Mouse (Mus musculus): ENCODE results near the gene 1700057G04Rik. TPM values are rescaled to one million over a fixed set of nuclear protein-coding genes. Genes with fewer than 3 reads are reported as not detected.

1700057G04Rik gene
- polyA plus RNA-seq, 1 experiment from 2014 or later: not detected

- no peak overlapping the region for H3K9ac ChIP-seq (ENCODE audit: low read length)
- DNase-seq (ENCODE audit: low spot score, missing footprints) (no peak), ATAC-seq (ENCODE audit: low FRiP score) (no peak)
- H3K27me3 ChIP-seq (ENCODE audit: control insufficient read depth, insufficient read depth, low read length): no peaks in the 10 kb centered on the region
- no peak overlapping the region for H3K27ac ChIP-seq (ENCODE audit: low read depth, low read length)
- H3K9me3 ChIP-seq (ENCODE audit: control insufficient read depth, low read length): no peaks in the 10 kb centered on the region
- no peaks in the 10 kb centered on the region for H3K36me3 ChIP-seq (ENCODE audit: control insufficient read depth, insufficient read depth, low read length)
- no peak overlapping the region for H3K4me3 ChIP-seq (ENCODE audit: low read depth, low read length)
- H3K4me2 ChIP-seq: no peak overlapping the region
- H3K4me1 ChIP-seq (ENCODE audit: control insufficient read depth, insufficient read depth, low read length): no peaks in the 10 kb centered on the region
These were observed 59.7 kb downstream of the 1700057G04Rik start for GRCm38 (mm10) chr9:92368920-92369319.

- Histone ChIP-seq H3K36me3 (ENCODE audit: control insufficient read depth, insufficient read depth, low read length) (no peaks in the 10 kb centered on the region), H3K4me1 (ENCODE audit: control insufficient read depth, insufficient read depth, low read length) (no peaks in the 10 kb centered on the region), H3K9me3 (ENCODE audit: control insufficient read depth, low read length) (no peaks in the 10 kb centered on the region), H3K27me3 (ENCODE audit: control insufficient read depth, insufficient read depth, low read length) (no peaks in the 10 kb centered on the region), H3K4me3 (ENCODE audit: low read depth, low read length) (no peak overlapping the region), H3K9ac (ENCODE audit: low read length) (no peak overlapping the region), H3K4me2 (no peak overlapping the region), H3K27ac (ENCODE audit: low read depth, low read length) (no peak overlapping the region)
- DNase-seq (ENCODE audit: low spot score, missing footprints) (no peak), ATAC-seq (ENCODE audit: low FRiP score) (no peak)
- 80% methylated on average over 4 of the region's 4 CpGs for WGBS
These were observed 64.7 kb downstream of the 1700057G04Rik start for GRCm38 (mm10) chr9:92373896-92374295.

GRCm38 (mm10) chr9:92374705-92375199 lies 65.6 kb downstream of the 1700057G04Rik start:
- no peaks in the 10 kb centered on the region for H3K27me3 ChIP-seq (ENCODE audit: control insufficient read depth, insufficient read depth, low read length)
- DNase-seq (ENCODE audit: low spot score, missing footprints) (no peak), ATAC-seq (ENCODE audit: low FRiP score) (no peak)
- 72% methylated on average over 7 of the region's 7 CpGs for WGBS
- H3K4me2 ChIP-seq: no peak overlapping the region
- H3K27ac ChIP-seq (ENCODE audit: low read depth, low read length): no peak overlapping the region
- no peak overlapping the region for H3K4me3 ChIP-seq (ENCODE audit: low read depth, low read length)
- H3K4me1 ChIP-seq (ENCODE audit: control insufficient read depth, insufficient read depth, low read length): no peaks in the 10 kb centered on the region
- no peaks in the 10 kb centered on the region for H3K9me3 ChIP-seq (ENCODE audit: control insufficient read depth, low read length)
- H3K36me3 ChIP-seq (ENCODE audit: control insufficient read depth, insufficient read depth, low read length): no peaks in the 10 kb centered on the region
- H3K9ac ChIP-seq (ENCODE audit: low read length): no peak overlapping the region

- H3K27ac ChIP-seq (ENCODE audit: low read depth, low read length): no peak overlapping the region
- no peak overlapping the region for H3K4me3 ChIP-seq (ENCODE audit: low read depth, low read length)
- H3K9ac ChIP-seq (ENCODE audit: low read length): no peak overlapping the region
- no peak for ATAC-seq (ENCODE audit: low FRiP score)
- no peak for DNase-seq (ENCODE audit: low spot score, missing footprints)
- no peaks in the 10 kb centered on the region for H3K4me1 ChIP-seq (ENCODE audit: control insufficient read depth, insufficient read depth, low read length)
- WGBS: 73% methylated on average over 8 of the region's 8 CpGs
- no peak overlapping the region for H3K4me2 ChIP-seq
- H3K36me3 ChIP-seq (ENCODE audit: control insufficient read depth, insufficient read depth, low read length): no peaks in the 10 kb centered on the region
- H3K9me3 ChIP-seq (ENCODE audit: control insufficient read depth, low read length): no peaks in the 10 kb centered on the region
- H3K27me3 ChIP-seq (ENCODE audit: control insufficient read depth, insufficient read depth, low read length): no peaks in the 10 kb centered on the region
These were observed 66.2 kb downstream of the 1700057G04Rik start for GRCm38 (mm10) chr9:92375378-92375777.

- no peaks in the 10 kb centered on the region for H3K9me3 ChIP-seq (ENCODE audit: control insufficient read depth, low read length)
- no peaks in the 10 kb centered on the region for H3K27me3 ChIP-seq (ENCODE audit: control insufficient read depth, insufficient read depth, low read length)
- no peaks in the 10 kb centered on the region for H3K4me1 ChIP-seq (ENCODE audit: control insufficient read depth, insufficient read depth, low read length)
- no peak overlapping the region for H3K4me3 ChIP-seq (ENCODE audit: low read depth, low read length)
- ATAC-seq (ENCODE audit: low FRiP score): no peak
- H3K4me2 ChIP-seq: no peak overlapping the region
- no peak overlapping the region for H3K9ac ChIP-seq (ENCODE audit: low read length)
- H3K27ac ChIP-seq (ENCODE audit: low read depth, low read length): no peak overlapping the region
- WGBS: 85% methylated on average over 1 of the region's 1 CpGs
- no peak for DNase-seq (ENCODE audit: low spot score, missing footprints)
- H3K36me3 ChIP-seq (ENCODE audit: control insufficient read depth, insufficient read depth, low read length): no peaks in the 10 kb centered on the region
These were observed 68.8 kb downstream of the 1700057G04Rik start for GRCm38 (mm10) chr9:92377967-92378366.

- no peak for DNase-seq (ENCODE audit: low spot score, missing footprints)
- 86% methylated on average over 5 of the region's 5 CpGs for WGBS
- no peak for ATAC-seq (ENCODE audit: low FRiP score)
- no peak overlapping the region for H3K9ac ChIP-seq (ENCODE audit: low read length)
- H3K27me3 ChIP-seq (ENCODE audit: control insufficient read depth, insufficient read depth, low read length): no peaks in the 10 kb centered on the region
- H3K27ac ChIP-seq (ENCODE audit: low read depth, low read length): no peak overlapping the region
- no peaks in the 10 kb centered on the region for H3K4me1 ChIP-seq (ENCODE audit: control insufficient read depth, insufficient read depth, low read length)
- H3K9me3 ChIP-seq (ENCODE audit: control insufficient read depth, low read length): no peaks in the 10 kb centered on the region
- H3K4me3 ChIP-seq (ENCODE audit: low read depth, low read length): no peak overlapping the region
- H3K36me3 ChIP-seq (ENCODE audit: control insufficient read depth, insufficient read depth, low read length): no peaks in the 10 kb centered on the region
- H3K4me2 ChIP-seq: no peak overlapping the region
These were observed 70.1 kb downstream of the 1700057G04Rik start for GRCm38 (mm10) chr9:92379240-92379639.

GRCm38 (mm10) chr9:92383415-92383814 lies 74.2 kb downstream of the 1700057G04Rik start:
- no peak for ATAC-seq (ENCODE audit: low FRiP score)
- WGBS: 78% methylated on average over 3 of the region's 3 CpGs
- DNase-seq (ENCODE audit: low spot score, missing footprints): no peak
- Histone ChIP-seq H3K4me2 (no peak overlapping the region), H3K9ac (ENCODE audit: low read length) (no peak overlapping the region), H3K27ac (ENCODE audit: low read depth, low read length) (no peak overlapping the region), H3K36me3 (ENCODE audit: control insufficient read depth, insufficient read depth, low read length) (no peaks in the 10 kb centered on the region), H3K27me3 (ENCODE audit: control insufficient read depth, insufficient read depth, low read length) (no peaks in the 10 kb centered on the region), H3K4me3 (ENCODE audit: low read depth, low read length) (no peak overlapping the region), H3K4me1 (ENCODE audit: control insufficient read depth, insufficient read depth, low read length) (no peaks in the 10 kb centered on the region), H3K9me3 (ENCODE audit: control insufficient read depth, low read length) (no peaks in the 10 kb centered on the region)

- Histone ChIP-seq H3K4me3 (ENCODE audit: low read depth, low read length) (no peak overlapping the region), H3K9ac (ENCODE audit: low read length) (no peak overlapping the region), H3K4me2 (no peak overlapping the region), H3K27me3 (ENCODE audit: control insufficient read depth, insufficient read depth, low read length) (no peaks in the 10 kb centered on the region), H3K36me3 (ENCODE audit: control insufficient read depth, insufficient read depth, low read length) (no peaks in the 10 kb centered on the region), H3K27ac (ENCODE audit: low read depth, low read length) (no peak overlapping the region), H3K9me3 (ENCODE audit: control insufficient read depth, low read length) (no peaks in the 10 kb centered on the region), H3K4me1 (ENCODE audit: control insufficient read depth, insufficient read depth, low read length) (no peaks in the 10 kb centered on the region)
- no peak for DNase-seq (ENCODE audit: low spot score, missing footprints)
- no peak for ATAC-seq (ENCODE audit: low FRiP score)
- WGBS: 82% methylated on average over 3 of the region's 3 CpGs
These were observed 75.2 kb downstream of the 1700057G04Rik start for GRCm38 (mm10) chr9:92384401-92384800.

- Histone ChIP-seq H3K4me3 (ENCODE audit: low read depth, low read length) (no peak overlapping the region), H3K4me1 (ENCODE audit: control insufficient read depth, insufficient read depth, low read length) (no peaks in the 10 kb centered on the region), H3K36me3 (ENCODE audit: control insufficient read depth, insufficient read depth, low read length) (no peaks in the 10 kb centered on the region), H3K27me3 (ENCODE audit: control insufficient read depth, insufficient read depth, low read length) (no peaks in the 10 kb centered on the region), H3K9me3 (ENCODE audit: control insufficient read depth, low read length) (no peaks in the 10 kb centered on the region), H3K9ac (ENCODE audit: low read length) (no peak overlapping the region), H3K27ac (ENCODE audit: low read depth, low read length) (no peak overlapping the region), H3K4me2 (no peak overlapping the region)
- no peak for ATAC-seq (ENCODE audit: low FRiP score)
- whole genome bisulfite sequencing: 88% methylated on average over 1 of the region's 1 CpGs
- DNase-seq (ENCODE audit: low spot score, missing footprints): no peak
These were observed 76.7 kb downstream of the 1700057G04Rik start for GRCm38 (mm10) chr9:92385831-92386230.

- Histone ChIP-seq H3K27ac (ENCODE audit: low read depth, low read length) (no peak overlapping the region), H3K4me3 (ENCODE audit: low read depth, low read length) (no peak overlapping the region), H3K27me3 (ENCODE audit: control insufficient read depth, insufficient read depth, low read length) (no peaks in the 10 kb centered on the region), H3K4me1 (ENCODE audit: control insufficient read depth, insufficient read depth, low read length) (no peaks in the 10 kb centered on the region), H3K9ac (ENCODE audit: low read length) (no peak overlapping the region), H3K4me2 (no peak overlapping the region), H3K9me3 (ENCODE audit: control insufficient read depth, low read length) (no peaks in the 10 kb centered on the region), H3K36me3 (ENCODE audit: control insufficient read depth, insufficient read depth, low read length) (no peaks in the 10 kb centered on the region)
- ATAC-seq (ENCODE audit: low FRiP score) (no peak), DNase-seq (ENCODE audit: low spot score, missing footprints) (no peak)
- WGBS: 66% methylated on average over 1 of the region's 1 CpGs
These were observed 77.7 kb downstream of the 1700057G04Rik start for GRCm38 (mm10) chr9:92386871-92387270.

Measured in midbrain, embryonic 11.5 days (tissue).